Mouse (Mus musculus) layer of hippocampus, postnatal 36 days (tissue): ENCODE measurements at regions not wholly inside any gene's neighbourhood (a gene's known extent, or its start where the extent isn't known, plus 50 kb on each side); places are given as distances from the start of the nearest gene placed in this dataset.

Source experiments
- DNase-seq, 2 experiments: peaks; one replicate each; pipeline ENCODE4 v3.0.0; 2022

DNA sequence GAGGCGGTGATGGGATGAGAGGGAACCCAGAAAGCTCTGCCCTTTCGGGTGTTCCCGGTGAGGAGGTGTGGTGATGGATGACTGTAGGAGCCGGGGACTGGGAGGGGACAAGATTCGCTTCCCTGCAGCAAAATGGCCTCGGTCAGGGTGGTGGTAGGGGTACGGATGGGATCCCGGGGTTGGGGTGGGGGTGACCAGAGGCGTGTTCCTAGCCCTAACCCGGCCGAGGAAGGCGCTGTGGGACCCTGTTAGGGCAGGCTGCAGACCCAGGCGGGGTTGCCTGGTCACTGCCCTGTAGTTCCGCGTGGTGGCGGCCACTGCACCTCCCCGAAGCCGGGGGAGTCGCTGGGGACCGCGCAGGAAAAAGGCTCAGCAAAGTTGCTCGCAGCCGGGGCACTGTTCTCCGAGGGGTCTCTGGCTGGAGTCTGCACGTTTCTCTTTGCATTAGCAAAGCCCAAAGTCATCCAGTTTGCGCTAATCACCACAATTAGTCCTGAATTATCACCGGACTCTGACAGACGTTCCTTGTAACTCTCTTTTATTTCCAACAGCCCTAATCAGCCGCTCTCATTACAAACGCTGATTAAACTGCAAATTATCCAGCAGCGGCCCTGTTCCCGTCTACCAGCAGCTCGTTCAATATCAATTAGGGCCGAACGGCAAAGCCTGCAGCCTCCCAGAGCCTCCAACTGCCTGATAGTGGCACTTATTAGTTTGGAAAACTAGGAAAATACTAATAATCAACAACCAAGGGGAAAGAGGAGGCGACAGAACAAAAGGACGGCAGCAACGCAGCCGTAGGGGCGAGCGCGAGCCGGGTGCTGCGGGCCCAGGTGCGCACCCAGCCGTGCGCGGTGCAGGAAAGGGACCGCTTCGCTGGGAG lies 78.8 kb upstream of the Tbca start:
- no peak for DNase-seq

DNA sequence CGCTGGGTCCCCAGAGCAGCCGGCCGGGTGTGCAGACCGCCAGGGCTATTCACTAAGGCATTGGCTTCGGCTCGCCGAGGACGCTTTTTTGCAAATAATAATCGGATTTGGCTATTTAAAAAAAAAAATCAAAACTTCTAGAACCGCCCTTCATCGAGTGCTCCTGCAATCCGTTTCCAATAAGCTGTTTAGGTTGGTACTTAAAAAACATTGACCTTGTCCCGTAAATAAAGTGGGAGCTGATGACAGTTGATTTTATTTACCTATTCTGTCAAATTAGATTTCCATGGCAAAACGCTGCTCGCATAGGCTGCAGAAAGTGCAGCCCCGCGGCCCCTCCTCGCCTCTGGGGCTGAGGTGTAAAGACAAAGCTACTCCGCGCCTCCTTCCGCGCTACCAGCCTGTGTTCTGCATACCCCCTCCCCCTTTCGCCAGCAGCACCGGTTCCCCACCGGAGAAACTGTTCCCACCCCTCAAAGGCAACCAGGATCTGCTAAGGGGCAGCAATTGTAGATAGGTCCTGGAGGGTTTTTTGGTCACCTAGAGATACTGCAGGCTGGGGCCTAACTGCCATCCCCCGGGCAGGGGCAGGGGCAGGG lies 78.0 kb upstream of the Tbca start:
- no peak for DNase-seq

DNA sequence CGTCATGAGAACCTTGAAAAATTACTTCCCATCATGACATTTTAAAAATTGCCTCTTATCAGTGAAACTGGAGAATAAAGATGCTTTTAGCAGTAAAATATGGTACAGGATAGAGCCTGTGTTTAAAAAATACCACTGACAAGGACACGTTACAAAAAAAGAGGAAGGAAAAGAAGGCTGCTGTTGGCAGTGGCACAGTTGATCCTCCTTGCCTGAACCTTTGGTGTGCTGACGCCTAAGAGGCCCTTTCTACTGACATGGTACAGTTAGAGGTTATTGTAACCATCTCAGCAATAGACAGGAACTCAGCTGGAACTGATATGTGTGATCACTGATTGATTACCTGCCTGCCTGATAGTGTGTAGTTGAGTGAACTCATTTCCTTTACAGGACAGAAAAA lies 75.3 kb upstream of the Tbca start:
- DNase-seq: no peak

DNA sequence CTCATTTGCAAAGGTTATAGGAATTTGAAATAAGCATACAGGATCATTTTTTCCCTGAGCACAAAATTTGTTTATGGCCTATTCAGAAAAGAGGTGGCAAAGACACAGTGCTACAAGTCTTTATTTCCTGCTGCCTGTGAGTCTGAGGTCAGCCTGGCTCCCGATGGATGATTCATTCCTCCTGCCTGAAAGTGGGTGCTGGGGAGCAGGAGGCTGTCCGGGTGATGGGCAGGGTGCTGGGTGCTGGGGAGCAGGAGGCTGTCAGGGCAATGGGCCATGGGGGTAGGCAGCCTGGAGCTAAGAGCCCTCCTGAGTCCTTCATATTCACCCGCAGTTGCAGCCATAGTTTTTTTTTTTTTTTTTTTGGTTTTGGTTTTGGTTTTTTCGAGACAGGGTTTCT lies 67.1 kb upstream of the Tbca start:
- no peak for DNase-seq
